ENCODE assay signal across 10 mouse cellular contexts in genomic region chr7:110288731-110289191, GRCm38 (mm10).
DNase-seq lines count a peak whose midpoint lies in the region; ATAC-seq lines count a peak whose summit lies in the region.
"Had no signal": no experiment of that assay in that cellular context is flagged by ENCODE, and none has a peak within 500 bp of the region (broad histone marks: within the 10 kb centered on the region; RNA-seq: fewer than 3 reads in every experiment).

No protein-coding gene starts in this region.

- intact Hi-C loops in gastrocnemius, postnatal 36 days (cut with DNase I), result loop anchor here (5.0 kb wide), 1 partner anchor 359 kb away; no protein-coding TSS in a partner anchor

- 49% methylated on average over 6 of the region's 6 CpGs for WGBS in forebrain, embryonic 16.5 days
- WGBS in forebrain, embryonic 10.5 days, result 73% methylated on average over 6 of the region's 6 CpGs
- 79% methylated on average over 6 of the region's 6 CpGs for WGBS in liver, embryonic 11.5 days

- DNase-seq in forebrain, embryonic 10.5 days (ENCODE audit: extremely low spot score, low spot score), result no peak
- peak; percentile 71 for DNase-seq in adrenal gland, postnatal 10 days
- DNase-seq in gastrocnemius, postnatal 36 days, result peak; percentile 88 to 92
- peak; percentile 42 for DNase-seq in kidney, adult 9 months
- DNase-seq in ovary, postnatal 36 days (ENCODE audit: low spot score), result peak; percentile 66
- DNase-seq in liver, embryonic 11.5 days (ENCODE audit: low spot score), result no peak
- DNase-seq in spleen, postnatal 10 days (ENCODE audit: low spot score in 2 of 2), result no peak
- DNase-seq: liver, embryonic 13.5 days had no signal

- peak; percentile 39; the same call in 1 of the 2 replicates for ATAC-seq in forebrain, embryonic 16.5 days
- ATAC-seq in liver, embryonic 11.5 days (replicated peaks; ENCODE audit: low FRiP score), result no peak

- H3K9ac ChIP-seq in forebrain, embryonic 16.5 days (replicated peaks; ENCODE audit: low read depth, low read length), result no peak overlapping the region
- no peak overlapping the region for H3K9ac ChIP-seq in liver, embryonic 11.5 days (ENCODE audit: low read depth, low read length)
- H3K9ac ChIP-seq: embryonic facial prominence, embryonic 12.5 days; liver, embryonic 13.5 days had no signal

- no peak overlapping the region for H3K27ac ChIP-seq in forebrain, embryonic 16.5 days (ENCODE audit: low read length)
- no peak overlapping the region for H3K27ac ChIP-seq in forebrain, embryonic 10.5 days
- no peak overlapping the region for H3K27ac ChIP-seq in liver, embryonic 11.5 days (ENCODE audit: low read depth, low read length)
- H3K27ac ChIP-seq: embryonic facial prominence, embryonic 12.5 days; liver, embryonic 13.5 days had no signal

- H3K4me2 ChIP-seq in forebrain, embryonic 16.5 days (ENCODE audit: low read length), result no peak overlapping the region
- no peak overlapping the region for H3K4me2 ChIP-seq in liver, embryonic 11.5 days
- H3K4me2 ChIP-seq: embryonic facial prominence, embryonic 12.5 days; liver, embryonic 13.5 days had no signal

- no peak overlapping the region for H3K4me3 ChIP-seq in forebrain, embryonic 16.5 days (replicated peaks; ENCODE audit: low read length)
- H3K4me3 ChIP-seq in forebrain, embryonic 10.5 days, result no peak overlapping the region
- no peak overlapping the region for H3K4me3 ChIP-seq in liver, embryonic 11.5 days (ENCODE audit: low read depth, low read length)
- H3K4me3 ChIP-seq: embryonic facial prominence, embryonic 12.5 days; liver, embryonic 13.5 days had no signal

- H3K9me3 ChIP-seq in forebrain, embryonic 16.5 days (ENCODE audit: control insufficient read depth, low read length), result no peaks in the 10 kb centered on the region
- H3K9me3 ChIP-seq in forebrain, embryonic 10.5 days, result no peaks in the 10 kb centered on the region; the same call in 1 of the 2 replicates
- H3K9me3 ChIP-seq in liver, embryonic 11.5 days (ENCODE audit: control insufficient read depth, low read length), result no peaks in the 10 kb centered on the region
- H3K9me3 ChIP-seq: embryonic facial prominence, embryonic 12.5 days; liver, embryonic 13.5 days had no signal

- H3K4me1 ChIP-seq in forebrain, embryonic 16.5 days (replicated peaks; ENCODE audit: control insufficient read depth, insufficient read depth, low read length), result 0 out of 2 replicates have a peak, but pooled peaks cover 2% of the 10 kb centered on the region
- H3K4me1 ChIP-seq in forebrain, embryonic 10.5 days, result peaks cover 14% of the 10 kb centered on the region
- H3K4me1 ChIP-seq in liver, embryonic 11.5 days (replicated peaks; ENCODE audit: control insufficient read depth, insufficient read depth, low read length), result peaks cover 7% of the 10 kb centered on the region

- H3K27me3 ChIP-seq in forebrain, embryonic 16.5 days (replicated peaks; ENCODE audit: control insufficient read depth, insufficient read depth, low read length), result no peaks in the 10 kb centered on the region
- no peaks in the 10 kb centered on the region for H3K27me3 ChIP-seq in forebrain, embryonic 10.5 days (ENCODE audit: poor library complexity, severe bottlenecking)
- no peaks in the 10 kb centered on the region for H3K27me3 ChIP-seq in liver, embryonic 11.5 days (replicated peaks; ENCODE audit: control insufficient read depth, insufficient read depth, low read length)
- H3K27me3 ChIP-seq: embryonic facial prominence, embryonic 12.5 days; liver, embryonic 13.5 days had no signal

- H3K36me3 ChIP-seq in forebrain, embryonic 16.5 days (ENCODE audit: control insufficient read depth, insufficient read depth), result no peaks in the 10 kb centered on the region
- no peaks in the 10 kb centered on the region for H3K36me3 ChIP-seq in forebrain, embryonic 10.5 days (replicated peaks)
- no peaks in the 10 kb centered on the region for H3K36me3 ChIP-seq in liver, embryonic 11.5 days (ENCODE audit: control insufficient read depth, insufficient read depth, low read length)
- H3K36me3 ChIP-seq: embryonic facial prominence, embryonic 12.5 days; liver, embryonic 13.5 days had no signal

Comparison
In these comparisons a context has a peak if more than half of its experiments do, and no peak if none do; other contexts are left out.
1. DNase-seq: peak in adrenal gland, postnatal 10 days (single experiment), gastrocnemius, postnatal 36 days (2 of 2), kidney, adult 9 months (single experiment) and ovary, postnatal 36 days (single experiment); none in forebrain, embryonic 10.5 days (single experiment), liver, embryonic 11.5 days (single experiment) and spleen, postnatal 10 days (0 of 2).